In genomic region chr15:93381337-93381736, GRCm38 (mm10) we compare ENCODE assay signal across 33 mouse cellular contexts.
"Had no signal": no experiment of that assay in that cellular context is flagged by ENCODE, and none has a peak within 500 bp of the region (broad histone marks: within the 10 kb centered on the region; RNA-seq: fewer than 3 reads in every experiment).

No protein-coding gene starts in this region.

- H3K4me1 ChIP-seq: limb, embryonic 12.5 days; limb, embryonic 13.5 days; limb, embryonic 15.5 days; liver, embryonic 12.5 days; liver, embryonic 13.5 days; liver, embryonic 15.5 days; lung, embryonic 15.5 days; midbrain, embryonic 10.5 days; midbrain, embryonic 12.5 days; midbrain, embryonic 13.5 days; midbrain, embryonic 15.5 days; neural tube, embryonic 12.5 days; neural tube, embryonic 13.5 days had no signal

- H3K9ac ChIP-seq: limb, embryonic 12.5 days; limb, embryonic 13.5 days; limb, embryonic 15.5 days; liver, embryonic 12.5 days; liver, embryonic 13.5 days; liver, embryonic 14.5 days; liver, embryonic 15.5 days; liver, postnatal 0 days; lung, embryonic 14.5 days; lung, embryonic 15.5 days; midbrain, embryonic 12.5 days; midbrain, embryonic 13.5 days; midbrain, embryonic 15.5 days; neural tube, embryonic 12.5 days; neural tube, embryonic 13.5 days had no signal

- DNase-seq: left cerebral cortex, postnatal 4 days; liver; liver, embryonic 13.5 days; liver, postnatal 0 days; lung, adult 18-20 months; lung, adult 2 months; lung, embryonic 14.5 days; lung, postnatal 10 days; lung, postnatal 14 days; lung, postnatal 36 days; lung, postnatal 4 days; midbrain, embryonic 14.5 days had no signal

- H3K4me2 ChIP-seq: limb, embryonic 12.5 days; limb, embryonic 13.5 days; limb, embryonic 15.5 days; liver, embryonic 11.5 days; liver, embryonic 12.5 days; liver, embryonic 13.5 days; liver, embryonic 15.5 days; lung, embryonic 14.5 days; lung, embryonic 15.5 days; midbrain, embryonic 11.5 days; midbrain, embryonic 12.5 days; midbrain, embryonic 13.5 days; midbrain, embryonic 15.5 days; neural tube, embryonic 12.5 days; neural tube, embryonic 13.5 days had no signal

- ATAC-seq: liver, embryonic 12.5 days; liver, postnatal 0 days; lung, postnatal 0 days; midbrain, embryonic 13.5 days; midbrain, embryonic 15.5 days; midbrain, embryonic 16.5 days had no signal

- H3K27me3 ChIP-seq: limb, embryonic 12.5 days; limb, embryonic 13.5 days; limb, embryonic 15.5 days; liver, embryonic 12.5 days; liver, embryonic 13.5 days; liver, embryonic 15.5 days; lung, embryonic 15.5 days; megakaryocyte, embryonic 14.5 days; midbrain, embryonic 12.5 days; midbrain, embryonic 13.5 days; midbrain, embryonic 15.5 days; neural tube, embryonic 12.5 days; neural tube, embryonic 13.5 days had no signal

- H3K4me3 ChIP-seq: limb, embryonic 10.5 days; limb, embryonic 12.5 days; limb, embryonic 13.5 days; limb, embryonic 15.5 days; liver, embryonic 12.5 days; liver, embryonic 13.5 days; liver, embryonic 15.5 days; lung, embryonic 15.5 days; megakaryocyte, embryonic 14.5 days; midbrain, embryonic 10.5 days; midbrain, embryonic 12.5 days; midbrain, embryonic 13.5 days; midbrain, embryonic 15.5 days; myocyte; neural tube, embryonic 12.5 days; neural tube, embryonic 13.5 days had no signal

- H3K27ac ChIP-seq: limb, embryonic 10.5 days; limb, embryonic 12.5 days; limb, embryonic 13.5 days; limb, embryonic 15.5 days; liver, embryonic 12.5 days; liver, embryonic 13.5 days; liver, embryonic 14.5 days; liver, embryonic 15.5 days; lung, embryonic 15.5 days; macrophage; midbrain, embryonic 10.5 days; midbrain, embryonic 12.5 days; midbrain, embryonic 13.5 days; midbrain, embryonic 15.5 days; neural tube, embryonic 12.5 days; neural tube, embryonic 13.5 days had no signal

- H3K9me3 ChIP-seq: limb, embryonic 10.5 days; limb, embryonic 12.5 days; limb, embryonic 13.5 days; limb, embryonic 15.5 days; liver, embryonic 12.5 days; liver, embryonic 13.5 days; liver, embryonic 15.5 days; lung, embryonic 15.5 days; megakaryocyte, embryonic 14.5 days; midbrain, embryonic 10.5 days; midbrain, embryonic 12.5 days; midbrain, embryonic 13.5 days; midbrain, embryonic 15.5 days; neural tube, embryonic 12.5 days; neural tube, embryonic 13.5 days had no signal
